Mouse (Mus musculus) intestine, postnatal 0 days (tissue): Measurements from ENCODE around the gene 4933434E20Rik. TPM values are rescaled to one million over a fixed set of nuclear protein-coding genes. Genes with fewer than 3 reads are reported as not detected.

Experiments used
- ATAC-seq: fragments of 200-750 bp; cut with Nextera tagmentation; 2 replicates; pipeline ENCODE4 v1.8.0; 2017; ENCODE audit warnings: mild to moderate bottlenecking, moderate TSS enrichment, moderate library complexity
- H3K27ac ChIP-seq: fragments of 300-500 bp; sonication (generic); 2 replicates; pipeline ENCODE4 v1.5.1; 2014; ENCODE audit warnings: mild to moderate bottlenecking, low read depth, low read length, moderate library complexity
- H3K27me3 ChIP-seq: fragments of 300-500 bp; sonication (generic); replicated peaks from 2 replicates; pipeline ENCODE4 v1.6.1; 2014; ENCODE audit warnings: low read length, mixed read lengths; ENCODE audit not compliant: control insufficient read depth, insufficient read depth
- H3K36me3 ChIP-seq: fragments of 300-500 bp; sonication (generic); 2 replicates; pipeline ENCODE4 v1.6.1; 2014; ENCODE audit warnings: mild to moderate bottlenecking, moderate library complexity; ENCODE audit not compliant: control insufficient read depth, insufficient read depth
- H3K4me1 ChIP-seq: fragments of 300-500 bp; sonication (generic); replicated peaks from 2 replicates; pipeline ENCODE4 v1.6.1; 2014; ENCODE audit warnings: antibody characterized with exemption, low read length, mixed read lengths; ENCODE audit not compliant: control insufficient read depth, insufficient read depth
- H3K4me2 ChIP-seq: fragments of 300-500 bp; sonication (generic); replicated peaks from 2 replicates; pipeline ENCODE4 v1.6.1; 2014; ENCODE audit warnings: low read depth, mild to moderate bottlenecking, moderate library complexity
- H3K4me3 ChIP-seq: fragments of 300-500 bp; sonication (generic); 2 replicates; pipeline ENCODE4 v1.5.1; 2014; ENCODE audit warnings: low read depth, low read length
- H3K9ac ChIP-seq: fragments of 300-500 bp; sonication (generic); 2 replicates; pipeline ENCODE4 v1.6.1; 2014; ENCODE audit warnings: mild to moderate bottlenecking, low read depth, low read length
- H3K9me3 ChIP-seq: fragments of 300-500 bp; sonication (generic); 2 replicates; pipeline ENCODE4 v1.6.1; 2016; ENCODE audit warnings: mixed run types; ENCODE audit not compliant: control insufficient read depth
- CTCF ChIP-seq: sonication (generic); IDR thresholded peaks from 2 replicates; pipeline ENCODE4 v1.5.1; 2016; ENCODE audit warnings: low read depth, mild to moderate bottlenecking, control low read depth, antibody characterized with exemption, moderate library complexity
- WGBS: fragments of 180-500 bp; shearing (Covaris S2); extraction: QIAGEN DNeasy Blood & Tissue Kit; methylation state at CpG from one replicate; pipeline ENCODE4 v1.1.7; 2014; 5-methylcytosine and 5-hydroxymethylcytosine counted together
- polyA plus RNA-seq: library from polyadenylated mRNA; unstranded; fragments of >200 nt; fragmentation: Nextera tagmentation; extraction: Ambion mirVana; gene quantifications from 2 replicates; pipeline ENCODE4 v1.2.1, GENCODE M21; 2015

Gene 4933434E20Rik
- polyA plus RNA-seq, 1 experiment from 2014 or later = 128 TPM

GRCm38 (mm10) chr3:90049691-90050090 lies 1.7 kb upstream of the 4933434E20Rik start:
- Histone ChIP-seq H3K4me1 (0 out of 2 replicates have a peak, but pooled peaks cover 2% of the 10 kb centered on the region), H3K9me3 (no peaks in the 10 kb centered on the region), H3K4me2 (no peak overlapping the region), H3K9ac (no peak overlapping the region), H3K36me3 (peaks cover 19% of the 10 kb centered on the region), H3K27ac (no peak overlapping the region), H3K27me3 (no peaks in the 10 kb centered on the region), H3K4me3 (no peak overlapping the region)
- TF ChIP-seq CTCF = no peak
- WGBS = 47% methylated on average over 3 of the region's 3 CpGs
- no peak for ATAC-seq

GRCm38 (mm10) chr3:90052351-90053241 lies 1.2 kb downstream of the 4933434E20Rik start, which contains the start of gene Ubap2l:
TSS of gene Ubap2l (minus strand) at chr3:90052628.
- no peaks in the 10 kb centered on the region for H3K9me3 ChIP-seq
- peak; percentile 97 for ATAC-seq
- H3K9ac ChIP-seq = peak within 1 kb of the TSS; percentile 97
- peak within 1 kb of the TSS; percentile 79 for H3K4me2 ChIP-seq
- peak within 1 kb of the TSS; percentile 92 for H3K27ac ChIP-seq
- H3K4me1 ChIP-seq = 0 out of 2 replicates have a peak, but pooled peaks cover 2% of the 10 kb centered on the region
- TF ChIP-seq CTCF = peak; percentile 50
- peaks cover 21% of the 10 kb centered on the region for H3K36me3 ChIP-seq
- peak within 1 kb of the TSS; percentile 90 for H3K4me3 ChIP-seq
- no peaks in the 10 kb centered on the region for H3K27me3 ChIP-seq
- WGBS = under 1% methylated on average over 71 of the region's 81 CpGs

- no peak for ATAC-seq
- Histone ChIP-seq H3K36me3 (peaks cover 43% of the 10 kb centered on the region), H3K4me3 (no peak overlapping the region), H3K4me1 (no peaks in the 10 kb centered on the region), H3K4me2 (no peak overlapping the region), H3K9me3 (no peaks in the 10 kb centered on the region), H3K27me3 (no peaks in the 10 kb centered on the region), H3K27ac (no peak overlapping the region), H3K9ac (no peak overlapping the region)
- 88% methylated on average over 6 of the region's 6 CpGs for WGBS
- no peak for TF ChIP-seq CTCF
Observed at GRCm38 (mm10) chr3:90061549-90061948, 10.1 kb downstream of the 4933434E20Rik start.

GRCm38 (mm10) chr3:90062539-90062938 lies 11.1 kb downstream of the 4933434E20Rik start:
- H3K27ac ChIP-seq = no peak overlapping the region
- no peak overlapping the region for H3K9ac ChIP-seq
- H3K4me2 ChIP-seq = no peak overlapping the region
- no peaks in the 10 kb centered on the region for H3K9me3 ChIP-seq
- 69% methylated on average over 2 of the region's 2 CpGs for WGBS
- no peak for ATAC-seq
- no peaks in the 10 kb centered on the region for H3K4me1 ChIP-seq
- H3K36me3 ChIP-seq = peaks cover 34% of the 10 kb centered on the region
- no peaks in the 10 kb centered on the region for H3K27me3 ChIP-seq
- TF ChIP-seq CTCF = no peak
- no peak overlapping the region for H3K4me3 ChIP-seq

- Histone ChIP-seq H3K9me3 (no peaks in the 10 kb centered on the region), H3K9ac (no peak overlapping the region), H3K27me3 (no peaks in the 10 kb centered on the region), H3K27ac (no peak overlapping the region), H3K4me1 (no peaks in the 10 kb centered on the region), H3K4me3 (no peak overlapping the region), H3K36me3 (peaks cover 27% of the 10 kb centered on the region), H3K4me2 (no peak overlapping the region)
- 83% methylated on average over 3 of the region's 3 CpGs for whole genome bisulfite sequencing
- TF ChIP-seq CTCF = no peak
- no peak for ATAC-seq
Observed at GRCm38 (mm10) chr3:90064383-90064782, 12.9 kb downstream of the 4933434E20Rik start.

GRCm38 (mm10) chr3:90065553-90065952 lies 14.1 kb downstream of the 4933434E20Rik start:
- Histone ChIP-seq H3K4me1 (no peaks in the 10 kb centered on the region), H3K27ac (no peak overlapping the region), H3K36me3 (peaks cover 23% of the 10 kb centered on the region), H3K4me2 (no peak overlapping the region), H3K9ac (no peak overlapping the region), H3K4me3 (no peak overlapping the region), H3K27me3 (no peaks in the 10 kb centered on the region), H3K9me3 (no peaks in the 10 kb centered on the region)
- ATAC-seq = no peak
- 57% methylated on average over 3 of the region's 3 CpGs for WGBS
- peak; percentile 86 for TF ChIP-seq CTCF
